Mouse (Mus musculus): ENCODE data around the gene Nfib. TPM values are rescaled to one million over a fixed set of nuclear protein-coding genes. Genes with fewer than 3 reads are reported as not detected.
A peak's percentile ranks its signal among the peaks of the same experiment; 100 is the strongest.

Nfib gene
- total RNA-seq, 2 experiments from 2014 or later: 136 to 138 TPM

DNA sequence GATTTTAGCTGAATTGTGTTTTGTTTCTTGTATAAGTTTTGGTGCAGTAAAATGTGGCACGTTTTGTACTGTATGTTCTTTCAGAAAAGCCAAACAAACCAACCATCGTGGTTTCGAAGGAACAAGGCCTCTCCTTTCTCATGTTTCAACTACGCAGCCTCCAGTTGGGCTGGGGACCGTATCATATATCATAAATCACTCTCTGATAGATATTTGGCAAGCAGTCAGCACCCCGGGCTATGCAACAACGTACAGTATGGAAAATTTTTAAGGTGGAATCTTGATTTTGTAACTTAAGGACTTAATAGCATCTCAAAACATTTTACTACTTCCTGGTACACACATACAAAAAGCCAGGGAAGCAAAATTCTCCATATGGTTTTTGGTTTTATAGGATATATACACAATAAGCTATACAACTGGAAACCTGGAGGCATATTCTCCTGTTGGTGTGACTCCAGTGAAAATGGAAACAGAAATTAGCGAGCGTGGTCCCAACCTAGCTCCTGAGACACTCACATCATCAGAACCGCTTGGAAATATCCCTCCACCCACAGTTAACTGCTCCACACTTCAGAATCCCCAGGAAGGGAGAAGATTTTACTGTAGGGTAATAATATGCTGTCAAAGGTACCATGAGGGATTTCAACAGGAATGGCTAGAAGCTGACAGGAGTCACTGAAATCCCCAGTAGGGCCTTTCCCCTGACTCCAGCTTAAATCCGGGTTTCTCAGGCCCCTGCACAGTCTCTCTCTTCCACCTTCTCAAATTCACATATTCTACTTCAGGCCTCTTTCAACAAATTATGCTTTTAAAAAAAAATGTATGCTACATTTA, 455.8 kb downstream of the Nfib start:
- intact Hi-C loops (cut with DNase I): no loop called here
- no peak for DNase-seq

GRCm38 (mm10) chr4:82248961-82249360, 456.6 kb downstream of the Nfib start:
- DNase-seq: no peak
- intact Hi-C loops (cut with DNase I): no loop called here

GRCm38 (mm10) chr4:82248031-82248430, 457.5 kb downstream of the Nfib start:
- no peak for DNase-seq
- intact Hi-C loops (cut with DNase I): no loop called here

GRCm38 (mm10) chr4:82246290-82246689, 459.3 kb downstream of the Nfib start:
- peak in 1 of 2 experiments; percentile 15 for DNase-seq
- intact Hi-C loops (cut with DNase I): no loop called here

Other genes starting within 250 kb of the Nfib start
- gene Zdhhc21, start 154.2 kb upstream of the Nfib start, total RNA-seq (2021): 10 to 100 TPM; 12.0 to 15.3 TPM
- not detected for gene Cer1, start 179.4 kb upstream of the Nfib start, total RNA-seq (2021)

Measured in heart, postnatal 14 days (tissue).